Comparison of ENCODE assay signal across 14 mouse cellular contexts in genomic region chr13:46812648-46813184, GRCm38 (mm10).
DNase-seq lines count a peak whose midpoint lies in the region; ATAC-seq and TF ChIP-seq lines count a peak whose summit lies in the region.
"Had no signal": no experiment of that assay in that cellular context is flagged by ENCODE, and none has a peak within 500 bp of the region (broad histone marks: within the 10 kb centered on the region; RNA-seq: fewer than 3 reads in every experiment).

No protein-coding gene starts in this region.

- 93% methylated on average over 15 of the region's 15 CpGs for WGBS in forebrain, postnatal 0 days

- H3K4me1 ChIP-seq in forebrain, postnatal 0 days (ENCODE audit: insufficient read depth): no peaks in the 10 kb centered on the region
- H3K4me1 ChIP-seq: liver, embryonic 15.5 days; neural tube, embryonic 13.5 days had no signal

- H3K36me3 ChIP-seq in forebrain, postnatal 0 days (ENCODE audit: insufficient read depth): peaks cover 19% of the 10 kb centered on the region

- ATAC-seq in forebrain, postnatal 0 days: no peak
- ATAC-seq: forebrain, embryonic 16.5 days had no signal

- no peak overlapping the region for H3K27ac ChIP-seq in forebrain, postnatal 0 days (ENCODE audit: low read depth, low read length)
- H3K27ac ChIP-seq: embryonic facial prominence, embryonic 13.5 days; liver, embryonic 15.5 days; neural tube, embryonic 13.5 days had no signal

- no peak overlapping the region for H3K4me3 ChIP-seq in forebrain, postnatal 0 days (ENCODE audit: low read depth, low read length)
- H3K4me3 ChIP-seq: embryonic facial prominence, embryonic 13.5 days; liver, embryonic 15.5 days; neural tube, embryonic 13.5 days had no signal

- intact Hi-C loops in heart, postnatal 14 days (cut with DNase I): no loop called here

- no peak overlapping the region for H3K9ac ChIP-seq in forebrain, postnatal 0 days
- H3K9ac ChIP-seq: embryonic facial prominence, embryonic 13.5 days; liver, embryonic 15.5 days; neural tube, embryonic 13.5 days had no signal

- H3K4me2 ChIP-seq in forebrain, postnatal 0 days (ENCODE audit: low read depth): no peak overlapping the region
- H3K4me2 ChIP-seq: embryonic facial prominence, embryonic 13.5 days; liver, embryonic 15.5 days; neural tube, embryonic 13.5 days had no signal

- no peaks in the 10 kb centered on the region for H3K9me3 ChIP-seq in forebrain, postnatal 0 days (ENCODE audit: low read length)
- H3K9me3 ChIP-seq: embryonic facial prominence, embryonic 13.5 days; liver, embryonic 15.5 days had no signal

- DNase-seq in 3134 (ENCODE audit: extremely low read depth, insufficient read length, low spot score) (peak; percentile 78), 3T3-L1 (ENCODE audit: low read depth, low spot score) (peak; percentile 71)
- DNase-seq in adrenal gland, postnatal 36 days: peak; percentile 71 to 74
- peak; percentile 11 to 20 for DNase-seq in heart, postnatal 14 days
- DNase-seq in testis, postnatal 14 days (ENCODE audit: low spot score): no peak
- no peak for DNase-seq in right cerebral cortex, postnatal 14 days
- DNase-seq in forebrain, postnatal 0 days: no peak
- no peak for DNase-seq in right cerebral cortex, postnatal 4 days
- DNase-seq: kidney, postnatal 4 days; thymus, adult 2 months had no signal

- TF ChIP-seq CTCF in forebrain, postnatal 0 days (IDR thresholded peaks at IDR 0.05; ENCODE audit: low read depth): no peak

- no peaks in the 10 kb centered on the region for H3K27me3 ChIP-seq in forebrain, postnatal 0 days (ENCODE audit: insufficient read depth, low read length)
- H3K27me3 ChIP-seq: embryonic facial prominence, embryonic 13.5 days; liver, embryonic 15.5 days; neural tube, embryonic 13.5 days had no signal

Comparison
In these comparisons a context has a peak if more than half of its experiments do, and no peak if none do; other contexts are left out.
1. DNase-seq: peak in 3134 (single experiment), 3T3-L1 (single experiment), adrenal gland, postnatal 36 days (2 of 2) and heart, postnatal 14 days (2 of 2); none in testis, postnatal 14 days (single experiment), right cerebral cortex, postnatal 14 days (single experiment), forebrain, postnatal 0 days (single experiment) and right cerebral cortex, postnatal 4 days (single experiment).